Mouse (Mus musculus): ENCODE measurements around the gene Dbx1.

GRCm38 (mm10) chr7:49599950-49600349, 36.7 kb downstream of the Dbx1 start:
- TF ChIP-seq CTCF (IDR thresholded peaks at IDR 0.05; ENCODE audit: control insufficient read depth, insufficient read depth, insufficient read length) (no peak), USF1 (IDR thresholded peaks at IDR 0.05; ENCODE audit: low read depth) (no peak), CEBPB (IDR thresholded peaks at IDR 0.05; ENCODE audit: low read depth) (no peak)
